Mouse (Mus musculus): ENCODE measurements around the gene 4430402I18Rik.

The 4430402I18Rik gene

DNA sequence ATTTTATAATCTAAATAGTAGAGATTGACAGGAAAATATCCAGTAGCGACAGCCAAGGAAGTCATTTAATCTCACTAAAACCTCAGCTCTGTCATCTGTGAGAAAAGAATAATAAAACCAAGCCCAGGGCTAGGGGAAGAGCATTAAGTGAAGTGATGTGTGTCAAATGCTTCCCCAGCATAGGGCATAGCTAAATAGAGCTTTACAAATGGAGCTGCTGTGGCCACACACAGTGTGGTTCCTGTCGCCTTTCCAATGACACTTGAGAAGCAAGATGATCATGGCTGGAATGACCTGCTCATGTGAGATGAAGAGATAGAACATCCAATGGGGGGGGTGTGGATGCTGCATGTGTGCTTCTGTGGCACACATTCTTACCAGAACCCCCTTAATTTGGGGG lies 65.5 kb downstream of the 4430402I18Rik start:
- no peak for DNase-seq (ENCODE audit: low read depth, low spot score)

- no peak for DNase-seq (ENCODE audit: low read depth, low spot score)
Observed at GRCm38 (mm10) chr19:28900771-28901170, 66.8 kb downstream of the 4430402I18Rik start.

DNA sequence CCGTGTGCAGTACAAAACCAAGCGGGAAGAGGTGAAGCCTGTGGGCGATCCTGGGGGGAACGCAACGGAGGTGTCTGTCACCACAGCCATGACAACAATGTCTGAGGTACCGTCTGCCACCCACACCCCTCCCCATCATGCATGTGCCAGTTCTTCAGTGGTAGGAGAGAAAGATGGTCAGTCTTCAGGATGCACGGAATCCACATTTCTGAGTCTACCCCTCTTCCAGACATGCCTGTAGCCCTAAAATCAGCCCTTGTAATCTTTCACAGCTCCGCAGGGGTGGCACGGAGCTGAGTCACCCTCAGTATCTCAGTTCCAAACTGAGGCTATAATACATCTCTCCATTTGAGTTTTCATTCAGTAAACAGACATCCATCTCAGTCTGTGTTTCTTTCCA lies 70.1 kb downstream of the 4430402I18Rik start:
- no peak for DNase-seq (ENCODE audit: low read depth, low spot score)

DNA sequence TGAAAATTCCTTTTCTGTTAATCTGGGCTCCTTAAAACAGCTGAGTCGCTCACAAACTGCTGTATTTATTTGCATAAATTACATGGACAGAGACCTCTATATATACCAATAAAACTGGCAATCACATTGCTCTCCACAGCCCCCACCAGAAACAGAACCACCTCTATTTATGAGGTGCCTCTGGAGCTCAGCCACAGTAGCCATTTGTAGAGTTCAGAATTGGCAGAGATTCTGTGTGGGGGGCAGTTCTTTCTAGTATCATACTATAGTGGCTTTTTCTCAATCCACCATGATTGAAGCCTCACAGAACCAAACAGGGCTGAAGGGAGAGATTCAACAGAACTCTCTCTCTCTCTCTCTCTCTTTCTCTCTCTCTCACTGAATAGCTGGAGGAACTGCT lies 71.0 kb downstream of the 4430402I18Rik start:
- no peak for DNase-seq (ENCODE audit: low read depth, low spot score)

DNA sequence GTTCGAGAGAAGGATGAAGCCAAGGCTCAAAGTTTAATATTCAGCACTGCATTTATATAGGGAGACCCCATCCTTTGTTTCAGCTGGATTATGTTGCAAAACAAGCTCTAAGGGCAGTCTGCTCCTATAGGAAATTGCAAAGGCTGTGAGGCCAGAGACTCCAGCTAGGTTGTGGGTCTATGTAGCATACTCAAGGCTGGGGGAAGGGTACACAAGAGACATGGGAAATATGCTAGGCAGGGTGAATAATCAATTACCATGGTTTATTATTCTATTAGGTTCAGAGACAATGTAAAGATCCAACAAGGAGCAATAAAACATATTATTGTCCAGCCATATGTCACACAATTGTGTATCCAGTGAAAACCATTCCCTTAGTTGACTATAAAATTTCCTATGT lies 75.7 kb downstream of the 4430402I18Rik start:
- no peak for DNase-seq (ENCODE audit: low read depth, low spot score)

DNA sequence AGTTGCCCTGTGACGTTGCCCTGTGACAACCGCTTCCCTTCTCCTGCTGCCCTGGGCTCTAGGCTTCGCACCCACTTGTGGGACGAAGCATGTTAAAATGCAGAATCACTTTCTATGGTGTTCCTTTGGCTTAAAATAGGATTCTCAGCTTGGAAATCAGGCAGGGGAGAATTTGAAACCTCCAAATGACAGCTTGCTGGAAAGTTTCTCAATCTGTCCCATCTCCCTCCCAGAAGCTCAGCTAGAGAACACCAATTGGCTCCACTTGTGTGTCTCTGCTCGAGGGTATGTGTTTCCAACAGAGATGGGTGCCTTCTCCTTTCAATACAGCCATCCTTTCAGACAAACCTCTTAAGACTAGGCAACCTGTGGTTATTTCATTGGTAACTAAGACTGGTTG lies 76.4 kb downstream of the 4430402I18Rik start:
- no peak for DNase-seq (ENCODE audit: low read depth, low spot score)

GRCm38 (mm10) chr19:28889251-28889650 lies 78.3 kb downstream of the 4430402I18Rik start:
- no peak for DNase-seq (ENCODE audit: low read depth, low spot score)

GRCm38 (mm10) chr19:28888496-28888895 lies 79.1 kb downstream of the 4430402I18Rik start:
- no peak for DNase-seq (ENCODE audit: low read depth, low spot score)

GRCm38 (mm10) chr19:28883126-28883525 lies 84.5 kb downstream of the 4430402I18Rik start:
- DNase-seq (ENCODE audit: low read depth, low spot score), result no peak

- no peak for DNase-seq (ENCODE audit: low read depth, low spot score)
Observed at GRCm38 (mm10) chr19:28879476-28879875, 88.1 kb downstream of the 4430402I18Rik start.

DNA sequence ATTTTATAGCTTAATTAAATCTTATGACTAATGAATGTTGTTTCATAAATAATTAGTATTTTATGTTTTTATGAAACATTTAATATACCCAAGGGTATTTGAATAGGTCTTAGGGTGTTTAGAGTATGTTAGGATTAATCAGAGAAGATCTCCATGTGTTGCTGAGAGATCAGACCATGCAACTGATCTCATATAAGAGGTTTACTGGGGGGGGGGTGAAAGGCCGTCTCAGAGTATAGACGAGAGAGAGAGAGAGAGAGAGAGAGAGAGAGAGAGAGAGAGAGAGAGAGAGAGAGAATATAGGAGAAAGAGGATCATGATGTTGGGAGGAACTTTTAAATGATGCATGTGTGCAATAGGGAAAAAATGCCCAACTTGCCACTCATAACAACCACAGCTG lies 97.2 kb downstream of the 4430402I18Rik start:
- no peak for DNase-seq (ENCODE audit: low read depth, low spot score)

DNA sequence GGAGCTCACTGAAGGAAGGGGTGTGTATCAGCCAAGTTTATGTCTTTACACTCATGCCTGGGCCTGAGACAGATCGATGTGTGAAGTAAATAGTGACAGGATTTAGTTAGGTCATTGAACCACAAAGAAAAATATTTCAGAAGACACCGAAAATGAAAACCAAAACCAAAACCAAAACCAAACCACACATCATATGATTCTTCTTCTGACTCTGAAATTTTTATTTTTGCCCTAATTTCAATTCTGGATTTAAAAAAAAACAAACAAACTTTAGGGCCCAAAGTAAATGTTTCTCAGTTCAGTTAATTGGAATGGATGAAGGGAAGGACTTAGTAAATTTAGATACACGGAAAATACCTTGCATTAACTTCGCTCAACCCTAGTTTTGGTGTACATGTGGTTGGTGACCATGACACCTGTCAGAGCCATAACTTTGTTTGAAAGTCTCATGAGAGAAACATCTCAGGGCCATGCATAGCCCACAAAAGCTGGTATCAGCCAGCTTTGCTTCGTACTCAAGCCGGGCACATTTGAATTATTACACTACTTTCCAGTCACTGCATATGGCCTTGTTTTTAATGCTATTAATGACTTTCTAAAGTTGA lies 98.2 kb downstream of the 4430402I18Rik start:
- no peak for DNase-seq (ENCODE audit: low read depth, low spot score)

GRCm38 (mm10) chr19:28865501-28865900 lies 102.1 kb downstream of the 4430402I18Rik start:
- no peak for DNase-seq (ENCODE audit: low read depth, low spot score)

DNA sequence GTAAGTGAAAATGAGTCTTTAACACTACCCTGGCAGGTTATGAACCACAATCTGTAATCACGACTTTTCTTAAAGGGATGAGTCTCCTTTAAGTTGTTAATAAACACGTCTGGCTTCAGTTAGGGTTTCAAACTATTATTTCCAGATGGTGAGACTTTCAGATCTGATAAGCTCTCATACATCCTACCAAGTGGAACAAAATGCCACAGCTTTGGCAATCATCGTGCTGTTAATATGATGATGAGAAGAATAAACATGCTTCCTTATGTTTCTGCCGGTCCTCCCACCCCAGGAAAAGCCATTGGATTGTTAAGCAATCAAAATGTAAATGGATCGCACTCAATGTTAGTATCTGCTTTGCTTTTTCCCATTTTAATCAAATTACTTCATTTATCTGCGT lies 102.6 kb downstream of the 4430402I18Rik start:
- no peak for DNase-seq (ENCODE audit: low read depth, low spot score)

GRCm38 (mm10) chr19:28863626-28864025 lies 104.0 kb downstream of the 4430402I18Rik start:
- no peak for DNase-seq (ENCODE audit: low read depth, low spot score)

- DNase-seq (ENCODE audit: low read depth, low spot score), result no peak
Observed at GRCm38 (mm10) chr19:28860246-28860645, 107.4 kb downstream of the 4430402I18Rik start.

- DNase-seq (ENCODE audit: low read depth, low spot score), result no peak
Observed at GRCm38 (mm10) chr19:28854831-28855230, 112.8 kb downstream of the 4430402I18Rik start.

DNA sequence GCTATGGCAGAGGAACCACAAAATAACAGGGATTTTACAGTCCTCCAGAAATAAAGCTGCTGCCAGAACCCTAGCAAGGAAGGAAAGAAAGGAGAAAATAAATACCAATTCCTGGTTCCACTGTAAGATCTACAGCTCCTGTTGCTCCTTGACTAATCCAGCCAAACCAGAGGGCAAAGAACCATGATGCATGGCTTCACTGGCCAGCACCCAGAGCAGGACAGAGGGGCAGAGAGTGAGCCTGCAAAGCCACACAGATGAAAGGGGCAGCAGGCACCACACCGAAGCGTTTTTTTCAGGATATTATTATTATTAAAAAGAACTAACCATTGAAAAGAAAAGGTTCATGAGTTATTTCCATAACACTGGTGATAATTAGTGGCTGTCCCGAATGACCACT lies 115.6 kb downstream of the 4430402I18Rik start:
- DNase-seq (ENCODE audit: low read depth, low spot score), result no peak

DNA sequence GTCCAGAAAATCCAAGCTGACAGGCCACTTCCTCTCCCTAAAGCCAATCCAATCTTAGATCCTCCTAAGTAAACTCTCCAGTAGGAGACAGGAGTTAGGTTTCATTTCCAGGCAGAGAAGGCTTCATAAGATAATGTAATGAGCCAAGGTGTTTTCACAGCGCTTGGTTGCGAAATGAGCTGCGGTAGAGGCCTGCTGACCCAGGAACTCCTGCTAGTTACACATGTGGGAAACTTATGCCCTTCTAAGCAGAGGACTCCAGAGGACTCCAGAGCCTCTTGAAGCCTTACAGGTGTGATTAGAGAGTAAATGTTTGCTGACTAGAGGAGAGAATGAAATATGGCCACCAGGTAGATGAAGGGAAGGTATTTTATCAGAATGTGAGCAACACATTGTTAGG lies 117.1 kb downstream of the 4430402I18Rik start:
- no peak for DNase-seq (ENCODE audit: low read depth, low spot score)

- no peak for DNase-seq (ENCODE audit: low read depth, low spot score)
Observed at GRCm38 (mm10) chr19:28844946-28845710, 122.5 kb downstream of the 4430402I18Rik start.

Data from CD4-positive helper T cell, adult 2 months (primary cell).